Mouse (Mus musculus): ENCODE data around the gene Cacnb4.

The Cacnb4 gene

GRCm38 (mm10) chr2:52567421-52567820, 109.2 kb downstream of the Cacnb4 start:
- DNase-seq = no peak

- no peak for DNase-seq
Observed at GRCm38 (mm10) chr2:52563277-52563676, 113.4 kb downstream of the Cacnb4 start.

- peak; percentile 95 for DNase-seq
Observed at GRCm38 (mm10) chr2:52562356-52562755, 114.3 kb downstream of the Cacnb4 start.

GRCm38 (mm10) chr2:52561137-52561536, 115.5 kb downstream of the Cacnb4 start:
- DNase-seq = no peak

- no peak for DNase-seq
Observed at GRCm38 (mm10) chr2:52560266-52560665, 116.4 kb downstream of the Cacnb4 start.

- DNase-seq = peak; percentile 89
Observed at GRCm38 (mm10) chr2:52558411-52558810, 118.2 kb downstream of the Cacnb4 start.

GRCm38 (mm10) chr2:52557503-52558275, 118.9 kb downstream of the Cacnb4 start:
- peak; percentile 73 for DNase-seq

- DNase-seq = no peak
Observed at GRCm38 (mm10) chr2:52556961-52557326, 119.7 kb downstream of the Cacnb4 start.

- DNase-seq = no peak
Observed at GRCm38 (mm10) chr2:52556298-52556960, 120.2 kb downstream of the Cacnb4 start.

- DNase-seq = no peak
Observed at GRCm38 (mm10) chr2:52548401-52548800, 128.2 kb downstream of the Cacnb4 start.

GRCm38 (mm10) chr2:52547331-52547730, 129.3 kb downstream of the Cacnb4 start:
- no peak for DNase-seq

- no peak for DNase-seq
Observed at GRCm38 (mm10) chr2:52544527-52544926, 132.1 kb downstream of the Cacnb4 start.

GRCm38 (mm10) chr2:52541068-52541467, 135.6 kb downstream of the Cacnb4 start:
- DNase-seq = peak; percentile 86

GRCm38 (mm10) chr2:52539318-52539717, 137.3 kb downstream of the Cacnb4 start:
- no peak for DNase-seq

- DNase-seq = peak; percentile 82
Observed at GRCm38 (mm10) chr2:52537645-52538044, 139.0 kb downstream of the Cacnb4 start.

- DNase-seq = no peak
Observed at GRCm38 (mm10) chr2:52537155-52537554, 139.5 kb downstream of the Cacnb4 start.

GRCm38 (mm10) chr2:52536511-52536910, 140.1 kb downstream of the Cacnb4 start:
- DNase-seq = no peak

- DNase-seq = no peak
Observed at GRCm38 (mm10) chr2:52533696-52534095, 142.9 kb downstream of the Cacnb4 start.

GRCm38 (mm10) chr2:52530521-52530920, 146.1 kb downstream of the Cacnb4 start:
- no peak for DNase-seq

GRCm38 (mm10) chr2:52529245-52529644, 147.4 kb downstream of the Cacnb4 start:
- no peak for DNase-seq

- no peak for DNase-seq
Observed at GRCm38 (mm10) chr2:52525876-52526592, 150.6 kb downstream of the Cacnb4 start.

- no peak for DNase-seq
Observed at GRCm38 (mm10) chr2:52523056-52523715, 153.4 kb downstream of the Cacnb4 start.

- no peak for DNase-seq
Observed at GRCm38 (mm10) chr2:52521012-52521411, 155.6 kb downstream of the Cacnb4 start.
